Mouse (Mus musculus) gastrocnemius, adult 18-20 months (tissue): ENCODE measurements around the gene 2610528A11Rik. TPM values are rescaled to one million over a fixed set of nuclear protein-coding genes. Genes with fewer than 3 reads are reported as not detected.

ENCODE experiments used
- DNase-seq: peaks from one replicate; pipeline ENCODE4 v3.0.0; 2021; ENCODE audit warnings: low spot score
- total RNA-seq, 2 experiments: library from RNA; stranded (reverse); gene quantifications; 2 replicates each; pipeline ENCODE4 v1.2.3; 2021

2610528A11Rik gene
- total RNA-seq, 2 experiments from 2014 or later = 0.34 to 1.0 TPM

- DNase-seq = no peak
Measured at GRCm38 (mm10) chr14:37095556-37095955, 18.3 kb downstream of the 2610528A11Rik start.

- DNase-seq = no peak
Measured at GRCm38 (mm10) chr14:37094436-37094835, 19.4 kb downstream of the 2610528A11Rik start.

GRCm38 (mm10) chr14:37083755-37084154 lies 30.1 kb downstream of the 2610528A11Rik start:
- DNase-seq = no peak

GRCm38 (mm10) chr14:37080724-37081123 lies 33.1 kb downstream of the 2610528A11Rik start:
- no peak for DNase-seq

GRCm38 (mm10) chr14:37068516-37068915 lies 45.3 kb downstream of the 2610528A11Rik start:
- DNase-seq = no peak

- no peak for DNase-seq
Measured at GRCm38 (mm10) chr14:37067629-37068028, 46.2 kb downstream of the 2610528A11Rik start, which contains the start of gene Lrit2. Lrit2 (plus strand) TSS chr14:37067929.

GRCm38 (mm10) chr14:37066636-37067035 lies 47.2 kb downstream of the 2610528A11Rik start:
- DNase-seq = no peak

GRCm38 (mm10) chr14:37064849-37065248 lies 49.0 kb downstream of the 2610528A11Rik start:
- DNase-seq = no peak

Other genes starting within 250 kb of the 2610528A11Rik start
- 10 to 100 TPM; 63.3 to 72.8 TPM for gene Ccser2, start 145.2 kb downstream of the 2610528A11Rik start, total RNA-seq
- gene Rgr, start 65.1 kb downstream of the 2610528A11Rik start, total RNA-seq = not detected
- not detected for gene Lrit1, start 59.2 kb downstream of the 2610528A11Rik start, total RNA-seq
- gene Lrit2, start 46.1 kb downstream of the 2610528A11Rik start, total RNA-seq = not detected
- gene Cdhr1, start 15.7 kb downstream of the 2610528A11Rik start, total RNA-seq = not detected
- gene Ghitm, start 21.2 kb upstream of the 2610528A11Rik start, total RNA-seq = 100 to 1,000 TPM; 422 to 501 TPM